Mouse (Mus musculus) thymus, adult 2 months (tissue): ENCODE data around the gene Sdc3.

Experiments
- CTCF ChIP-seq: fragments of 200-500 bp; IDR thresholded peaks from 2 replicates; pipeline ENCODE4 v1.5.1; 2012; ENCODE audit warnings: mild to moderate bottlenecking, control low read depth, low read length, moderate library complexity, borderline replicate concordance; ENCODE audit not compliant: control insufficient read depth, poor library complexity, insufficient read depth; ENCODE audit errors: extremely low read depth
- POLR2A ChIP-seq: fragments of 200-500 bp; IDR thresholded peaks from 2 replicates; pipeline ENCODE4 v1.6.1; 2012; ENCODE audit warnings: mild to moderate bottlenecking, low read length, control low read depth, moderate library complexity; ENCODE audit not compliant: control insufficient read depth, poor library complexity, insufficient read depth; ENCODE audit errors: extremely low read depth

GRCm38 (mm10) chr4:130759875-130760274, 32.5 kb upstream of the Sdc3 start:
- TF ChIP-seq CTCF = no peak
- TF ChIP-seq POLR2A = no peak
